Mouse (Mus musculus): ENCODE data around the gene Dynlt3. TPM values are rescaled to one million over a fixed set of nuclear protein-coding genes. Genes with fewer than 3 reads are reported as not detected.

Gene Dynlt3
- polyA plus RNA-seq, 1 experiment from 2014 or later: 28.5 TPM

Other genes with a start within 250 kb of the Dynlt3 start
- 0.63 and 0.96 TPM in 2 replicates for gene Cybb, start 175.2 kb downstream of the Dynlt3 start, polyA plus RNA-seq (2014; fragmentation: Nextera tagmentation; extraction: Ambion mirVana)
- not detected in 2 replicates for gene H2al1o, start 90.6 kb downstream of the Dynlt3 start, polyA plus RNA-seq (2014; fragmentation: Nextera tagmentation; extraction: Ambion mirVana)
- not detected in 2 replicates for gene Hypm, start 183.9 kb upstream of the Dynlt3 start, polyA plus RNA-seq (2014; fragmentation: Nextera tagmentation; extraction: Ambion mirVana)
- gene H2al3, start 186.7 kb upstream of the Dynlt3 start, polyA plus RNA-seq (2014; fragmentation: Nextera tagmentation; extraction: Ambion mirVana): not detected in 2 replicates
- 1.5 and 1.7 TPM in 2 replicates for gene Sytl5, start 222.6 kb upstream of the Dynlt3 start, polyA plus RNA-seq (2014; fragmentation: Nextera tagmentation; extraction: Ambion mirVana)

Measured in forebrain, embryonic 11.5 days (tissue).